Mouse (Mus musculus) bone marrow macrophage, adult 2 months (primary cell): ENCODE measurements at regions not wholly inside any gene's neighbourhood (a gene's known extent, or its start where the extent isn't known, plus 50 kb on each side); places are given as distances from the start of the nearest gene placed in this dataset.

Experiments
- CTCF ChIP-seq: IDR thresholded peaks from 2 replicates; pipeline ENCODE4 v1.5.1; 2012; ENCODE audit warnings: low read depth, mild to moderate bottlenecking, low read length, moderate library complexity
- POLR2A ChIP-seq: IDR thresholded peaks from 2 replicates; pipeline ENCODE4 v1.6.1; 2012; ENCODE audit warnings: mild to moderate bottlenecking, low read depth, low read length, borderline replicate concordance

DNA sequence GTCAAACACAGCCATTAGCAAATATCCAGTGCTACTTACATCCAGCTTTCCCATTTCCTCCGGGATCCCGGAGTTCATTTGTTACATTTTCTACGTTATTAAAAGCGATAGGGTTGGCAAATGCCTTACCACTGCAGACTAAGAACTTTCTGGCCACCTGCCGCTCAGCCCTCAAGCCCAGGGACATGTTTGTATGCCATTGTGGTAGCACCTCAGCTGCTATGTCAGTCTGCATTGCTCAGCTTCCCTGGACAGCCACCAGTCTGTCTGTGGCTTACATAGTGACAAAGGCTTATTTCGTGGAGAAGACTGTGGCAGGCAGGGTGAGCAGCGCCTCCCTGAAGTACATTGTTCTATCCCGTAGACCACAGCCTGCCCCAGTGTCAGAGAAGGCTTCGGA lies 127.5 kb downstream of the Fam173b start:
- no peak for TF ChIP-seq POLR2A
- no peak for TF ChIP-seq CTCF
